Mouse (Mus musculus) kidney, adult 8-10 months (tissue): Measurements from ENCODE around the gene Rem2.
A peak's percentile ranks its signal among the peaks of the same experiment; 100 is the strongest.

ENCODE experiments used
- DNase-seq, 2 experiments: peaks; one replicate each; pipeline ENCODE4 v3.0.0; 2022

The Rem2 gene

DNA sequence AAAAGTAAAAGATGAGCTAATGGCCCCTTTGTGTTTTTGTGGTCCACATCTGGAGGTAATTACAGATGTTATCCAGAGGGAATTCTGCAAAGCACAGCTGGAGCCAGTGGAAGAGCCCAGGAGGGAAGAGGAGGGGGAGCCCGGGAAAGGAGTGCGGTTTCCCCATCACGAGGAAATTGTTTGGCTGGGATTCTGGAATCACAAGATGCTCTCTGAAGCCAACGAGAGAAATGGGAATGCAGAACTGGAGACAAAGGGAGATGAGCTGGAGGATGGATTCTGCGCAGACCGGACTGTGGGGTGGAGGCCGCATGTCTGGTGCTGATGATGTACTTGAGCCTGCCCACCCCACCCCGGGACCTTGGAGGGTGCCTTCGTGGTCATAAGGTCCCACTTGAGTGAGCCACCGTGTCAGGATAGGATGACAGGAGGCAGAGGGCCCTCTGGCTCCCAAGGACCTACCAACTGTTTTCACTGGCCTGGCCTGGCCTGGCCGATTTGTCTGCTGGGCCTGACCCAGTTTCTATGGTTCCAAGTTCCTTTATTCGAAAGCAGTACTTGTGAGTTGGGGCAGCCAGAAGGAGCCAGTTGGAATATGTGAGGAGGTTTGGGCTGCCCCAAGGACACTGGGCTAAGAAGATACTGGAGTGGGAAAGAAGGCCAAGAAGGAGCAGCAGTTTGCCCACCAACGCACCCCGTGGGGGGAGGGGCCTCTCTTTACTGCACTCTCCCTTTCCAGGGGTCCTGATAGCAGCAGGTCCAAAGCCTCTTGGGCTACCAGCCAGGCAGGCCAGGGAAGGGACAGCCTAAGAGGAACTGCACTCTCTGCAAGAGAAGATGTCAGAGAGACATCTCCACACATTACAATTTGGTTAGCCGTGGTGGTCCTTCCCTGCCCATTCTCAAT, 31.9 kb upstream of the Rem2 start:
- no peak for DNase-seq

DNA sequence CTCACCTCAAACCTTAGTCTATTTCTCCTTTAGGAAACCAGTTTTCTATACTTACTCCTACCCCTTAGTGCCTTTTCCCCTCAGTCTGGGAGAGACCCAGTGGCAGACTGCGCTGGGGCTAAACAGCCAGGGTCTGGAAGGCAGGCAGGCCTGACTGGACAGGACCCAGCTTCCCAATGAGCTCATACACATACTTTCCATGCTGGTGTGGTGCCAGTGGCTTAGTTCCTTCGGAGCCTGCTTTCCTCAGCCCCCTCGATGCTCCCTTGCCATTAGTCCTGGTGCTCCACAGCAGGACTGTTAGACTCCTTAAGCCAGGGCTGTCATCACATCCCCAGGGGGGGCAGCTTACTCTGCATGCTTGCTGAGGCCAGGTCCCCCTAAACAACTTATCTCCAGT, 30.4 kb upstream of the Rem2 start:
- DNase-seq = no peak

DNA sequence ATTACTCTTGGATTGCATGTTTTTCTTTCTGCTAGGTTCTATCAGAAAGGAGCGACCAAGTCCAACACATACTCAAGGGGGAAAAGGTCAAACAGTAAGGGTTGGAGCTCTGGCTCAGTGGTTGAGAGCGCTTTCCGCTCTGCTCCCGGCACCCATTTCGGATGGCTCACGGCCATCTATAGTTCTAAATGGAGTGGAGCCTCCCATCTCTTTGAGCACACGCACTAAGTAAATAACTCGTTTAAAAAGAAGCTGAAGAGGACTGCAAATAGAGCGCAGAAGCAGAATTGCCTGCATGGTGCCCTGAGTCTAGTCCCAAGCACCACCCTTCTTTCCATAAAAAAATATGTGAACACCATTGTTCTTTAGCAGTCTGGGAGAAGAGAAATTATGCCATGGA, 22.3 kb upstream of the Rem2 start:
- DNase-seq = no peak

DNA sequence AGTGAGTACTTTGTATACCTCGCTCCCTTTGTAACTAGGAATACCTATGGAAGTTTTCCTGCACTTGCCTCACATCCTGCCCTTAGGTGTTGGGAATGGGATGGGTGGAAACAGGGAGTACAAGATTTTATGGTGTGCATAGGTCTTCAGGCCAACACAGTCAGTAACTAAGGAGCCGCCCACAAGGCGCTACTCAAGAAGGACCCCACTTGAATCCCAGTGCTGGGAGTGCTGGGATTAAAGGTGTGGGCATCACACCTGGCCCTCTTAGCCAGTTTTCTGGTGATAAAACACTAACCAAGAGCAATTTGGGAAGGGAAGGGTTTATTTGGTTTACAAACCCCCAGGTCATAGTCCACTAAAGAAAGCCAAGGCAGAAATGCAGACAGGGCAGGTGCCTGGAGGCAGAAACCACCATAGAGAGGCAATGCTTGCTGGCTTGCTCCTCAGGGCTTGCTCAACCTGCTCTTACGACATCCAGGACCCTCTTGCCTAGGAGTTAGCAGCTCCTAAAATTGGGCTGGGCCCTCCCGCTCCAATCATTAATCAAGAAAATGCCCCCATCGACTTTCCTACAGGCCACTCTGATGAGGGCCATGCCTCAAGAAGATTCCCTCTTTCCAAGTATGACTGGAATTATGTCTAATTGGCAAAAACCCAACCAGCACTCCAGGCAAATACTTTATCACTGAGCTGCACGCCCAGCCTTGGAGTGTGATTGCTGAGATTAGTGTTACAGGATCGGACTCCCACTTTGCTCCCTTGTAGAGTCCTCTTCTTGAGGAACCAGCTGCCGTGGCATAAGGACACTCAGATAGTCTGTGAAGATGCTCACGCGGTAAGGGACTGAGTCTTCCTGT, 21.0 kb upstream of the Rem2 start:
- no peak for DNase-seq

DNA sequence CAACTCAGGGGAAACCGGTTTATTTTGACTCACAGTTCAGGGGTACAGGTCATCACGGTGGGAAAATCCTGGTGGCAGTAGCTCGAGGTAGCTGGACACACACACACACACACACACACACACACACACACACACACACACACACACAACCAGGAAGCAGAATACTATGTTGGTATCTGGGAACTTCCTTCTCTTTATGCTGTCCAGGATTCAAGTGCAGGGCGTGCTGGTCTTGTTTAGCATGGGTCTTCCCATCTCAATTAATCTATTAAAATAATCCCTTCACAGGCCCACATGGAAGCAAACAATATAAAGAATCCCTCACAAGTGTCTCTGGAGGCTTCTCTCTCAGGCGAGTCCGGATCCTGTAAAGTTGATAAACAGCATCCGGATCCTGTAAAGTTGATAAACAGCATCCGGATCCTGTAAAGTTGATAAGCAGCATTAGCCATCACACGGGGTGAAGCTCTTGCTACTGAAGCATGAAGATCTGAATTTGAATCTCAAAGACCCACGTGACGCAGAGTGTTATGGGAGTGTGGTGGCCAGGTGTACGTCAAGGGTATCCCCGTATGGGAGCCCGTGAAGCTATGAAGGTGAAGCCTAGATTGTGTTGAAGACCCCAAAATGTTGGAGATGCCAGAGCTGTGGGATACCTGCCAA, 17.9 kb upstream of the Rem2 start:
- no peak for DNase-seq

DNA sequence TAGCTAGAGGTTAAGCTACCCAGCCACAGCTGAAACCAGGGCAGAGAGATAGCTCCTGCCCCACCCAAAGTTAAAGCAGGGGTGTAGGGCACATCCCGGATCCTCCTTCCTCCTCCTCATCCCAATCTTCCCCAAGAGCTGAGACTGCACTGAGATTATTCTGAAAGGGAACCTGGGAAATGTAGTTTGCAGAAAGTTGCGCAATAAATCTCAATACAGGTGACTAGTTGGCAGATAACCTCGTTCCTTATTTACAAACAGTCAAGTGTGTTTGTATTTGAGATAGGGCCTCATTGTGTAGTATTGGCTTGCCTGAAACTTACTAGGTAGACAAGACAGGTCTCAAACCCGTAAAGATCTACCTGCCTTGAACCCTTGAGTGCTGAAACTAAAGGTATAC, 13.8 kb upstream of the Rem2 start:
- no peak for DNase-seq

DNA sequence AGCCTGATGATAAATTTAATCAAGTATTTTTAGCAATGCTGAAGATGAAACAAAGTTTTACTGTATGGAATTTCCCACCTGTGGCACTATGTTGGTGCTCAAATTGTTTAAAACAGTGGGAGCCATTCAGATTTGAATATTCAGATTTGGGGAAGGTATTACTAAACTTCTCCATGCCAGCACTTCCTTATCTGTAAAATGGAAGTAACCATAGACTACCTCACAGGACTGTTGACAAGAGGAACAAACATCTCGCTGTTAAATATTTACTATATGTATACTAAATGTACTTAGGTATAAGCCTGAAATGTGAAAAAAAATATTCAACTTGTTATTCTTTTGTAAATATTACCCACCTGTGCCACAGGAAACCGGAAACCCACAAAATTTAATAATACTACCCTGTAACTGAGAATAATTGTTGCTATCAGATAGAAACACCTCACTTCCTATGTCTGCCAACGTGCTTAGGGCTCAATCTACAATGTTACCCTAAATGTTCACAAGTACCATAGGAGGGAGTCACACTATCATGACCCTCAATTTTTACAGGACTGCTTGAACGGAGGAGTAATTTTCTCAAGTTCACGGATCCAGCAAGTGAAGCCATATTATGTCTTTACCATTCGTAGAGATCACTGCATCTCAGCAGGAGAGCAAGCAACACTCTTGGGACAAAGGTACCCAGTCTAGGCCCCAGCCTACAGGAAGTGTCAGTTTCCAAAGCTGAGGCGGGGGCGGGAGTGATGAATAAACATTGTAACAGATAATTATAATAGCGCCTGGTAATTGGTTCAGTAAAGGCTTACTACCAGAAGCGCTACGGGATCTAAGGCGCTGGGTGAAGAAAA, 12.6 kb upstream of the Rem2 start:
- no peak for DNase-seq

DNA sequence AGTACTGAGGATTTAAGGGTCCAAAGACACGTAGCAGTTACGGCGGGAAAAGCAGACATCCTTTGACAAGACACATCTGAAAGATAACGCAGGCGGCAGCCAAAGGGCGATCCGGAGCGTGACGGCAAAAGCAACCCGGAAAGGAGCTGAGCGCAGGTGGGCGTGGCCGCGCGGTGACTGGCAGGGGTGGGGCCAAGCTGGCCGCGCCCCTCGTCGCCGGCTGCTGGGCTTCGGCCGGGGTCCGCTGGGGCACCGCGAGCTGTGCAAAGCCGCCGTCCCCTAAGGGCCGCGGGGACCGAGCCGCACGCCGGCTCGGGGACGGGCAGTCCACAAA, 12.0 kb upstream of the Rem2 start, which contains the start of gene Lrp10:
TSS of gene Lrp10 (plus strand) at position 179 of the 334 bp plus-strand sequence.
- peak; percentile 84 to 89 for DNase-seq

DNA sequence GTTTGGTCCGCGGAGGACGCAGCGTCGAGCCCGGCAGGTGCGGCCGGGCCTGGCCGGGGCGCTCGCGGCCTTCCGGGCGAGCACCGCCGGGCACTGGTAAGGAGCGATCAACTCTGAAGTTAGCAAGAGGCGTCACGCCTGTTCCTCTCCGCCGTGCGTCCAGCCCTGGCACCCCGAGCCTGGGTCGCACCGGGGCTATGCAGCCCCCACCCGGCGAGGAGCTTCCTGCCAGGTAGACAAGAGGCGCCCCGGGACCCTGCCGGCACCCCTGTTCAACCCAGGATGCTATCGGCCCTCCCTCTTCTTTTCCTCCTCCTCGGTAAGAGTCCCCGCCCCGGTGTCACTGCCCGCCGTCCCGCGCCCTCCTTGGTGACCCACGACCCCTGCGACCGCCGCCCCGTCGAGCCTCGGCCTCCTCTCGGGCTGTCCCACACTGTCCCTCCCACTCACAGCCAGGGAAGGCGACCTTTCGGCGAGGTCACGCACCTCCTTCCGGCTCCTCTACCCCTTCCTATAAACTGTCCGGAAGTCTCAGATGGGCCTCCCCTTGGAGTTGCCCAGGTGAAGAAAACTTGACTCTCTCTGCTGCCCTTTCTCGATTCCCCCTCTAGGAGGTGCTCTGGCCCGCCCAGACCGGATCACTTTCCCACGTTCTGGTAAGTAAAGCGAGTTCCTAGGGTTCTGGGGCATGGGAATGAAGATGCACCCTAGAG, 11.5 kb upstream of the Rem2 start:
- peak; percentile 84 to 90 for DNase-seq

DNA sequence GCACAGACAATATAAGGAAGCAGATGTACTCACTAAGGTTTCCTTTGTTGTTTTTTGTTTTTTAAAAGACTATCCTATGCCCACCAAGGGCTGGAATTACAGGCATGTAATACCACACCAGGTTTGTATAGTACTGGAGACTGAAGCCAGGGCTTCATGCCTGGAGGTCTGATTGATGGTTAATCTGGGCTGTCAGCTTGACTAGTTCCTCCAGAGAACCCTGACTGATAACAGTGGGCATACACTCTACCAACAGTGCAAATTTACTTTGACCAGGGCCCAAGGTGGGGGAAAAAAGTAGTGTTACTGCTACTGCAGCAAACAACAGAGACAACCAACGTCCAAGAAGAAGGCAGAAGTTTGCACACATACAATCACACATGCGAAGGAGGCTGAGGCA, 4.4 kb upstream of the Rem2 start:
- DNase-seq = no peak

DNA sequence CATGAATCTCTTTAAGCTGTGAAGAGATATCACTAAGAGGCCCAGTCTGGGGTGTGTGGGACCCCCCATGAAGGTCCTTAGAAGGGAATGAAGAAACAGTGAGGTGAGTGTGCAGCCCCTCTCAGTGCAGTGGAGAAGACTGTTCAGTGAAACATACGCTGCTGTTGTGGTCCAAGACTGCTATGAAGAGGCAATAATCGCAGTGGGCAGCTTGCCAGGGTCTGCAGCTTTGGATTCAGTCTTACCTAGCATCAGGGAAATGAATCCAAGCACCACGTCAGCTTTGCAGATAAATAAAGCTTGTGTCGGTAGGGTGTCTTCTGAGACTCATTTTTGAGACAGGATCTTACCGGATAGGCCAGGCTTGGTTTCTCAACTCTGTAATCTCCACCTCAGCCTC, 3.2 kb upstream of the Rem2 start:
- no peak for DNase-seq

DNA sequence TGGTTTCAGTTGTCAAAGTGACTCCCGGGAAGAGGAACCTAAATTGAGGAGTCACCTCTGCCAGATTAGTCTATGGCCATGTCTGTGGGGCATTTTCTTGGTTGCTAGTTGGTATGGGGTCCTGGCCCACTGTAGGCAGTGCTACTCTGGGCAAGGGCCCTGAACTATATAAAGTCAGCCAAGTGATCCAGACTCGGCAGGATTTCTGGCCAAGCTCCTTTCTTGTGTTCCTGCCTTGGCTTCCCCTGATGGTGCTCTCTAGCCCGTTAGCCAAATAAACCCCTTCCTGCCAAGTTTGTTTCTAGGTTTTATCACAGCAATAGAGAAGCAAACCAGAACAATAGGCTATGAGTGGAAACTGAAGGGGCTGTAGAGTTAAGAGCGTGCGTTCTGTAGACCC, 1.2 kb upstream of the Rem2 start:
- no peak for DNase-seq

DNA sequence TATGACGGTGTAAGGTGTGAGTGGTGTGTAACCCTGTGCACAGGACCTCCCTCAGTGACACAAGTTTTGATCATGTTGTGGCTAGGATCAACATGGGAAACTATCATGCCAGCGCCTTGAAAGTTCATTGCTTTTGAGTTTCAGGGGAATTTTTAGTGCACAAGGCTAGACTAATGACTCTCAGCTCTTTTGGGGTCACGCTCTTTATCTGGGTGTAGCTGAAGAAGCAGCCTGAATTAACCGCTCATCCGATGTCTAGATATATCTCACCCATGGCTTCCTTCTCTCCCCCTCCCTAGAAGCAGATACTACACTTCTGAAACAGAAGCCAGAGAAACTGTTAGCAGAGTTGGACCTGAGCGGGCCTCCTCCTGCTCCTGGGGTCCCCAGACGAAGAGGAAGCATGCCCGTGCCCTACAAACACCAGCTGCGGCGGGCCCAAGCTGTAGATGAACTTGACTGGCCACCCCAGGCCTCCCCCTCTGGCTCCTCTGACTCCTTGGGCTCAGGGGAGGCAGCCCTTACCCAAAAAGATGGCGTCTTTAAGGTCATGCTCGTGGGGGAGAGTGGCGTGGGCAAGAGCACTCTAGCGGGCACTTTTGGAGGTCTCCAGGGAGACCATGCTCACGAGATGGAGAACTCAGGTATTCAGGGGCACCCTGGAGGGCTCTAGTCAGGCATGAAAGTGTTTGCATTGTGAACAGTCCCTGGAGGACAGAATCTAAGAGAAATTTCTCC, 1.4 kb downstream of the Rem2 start:
- DNase-seq = no peak

DNA sequence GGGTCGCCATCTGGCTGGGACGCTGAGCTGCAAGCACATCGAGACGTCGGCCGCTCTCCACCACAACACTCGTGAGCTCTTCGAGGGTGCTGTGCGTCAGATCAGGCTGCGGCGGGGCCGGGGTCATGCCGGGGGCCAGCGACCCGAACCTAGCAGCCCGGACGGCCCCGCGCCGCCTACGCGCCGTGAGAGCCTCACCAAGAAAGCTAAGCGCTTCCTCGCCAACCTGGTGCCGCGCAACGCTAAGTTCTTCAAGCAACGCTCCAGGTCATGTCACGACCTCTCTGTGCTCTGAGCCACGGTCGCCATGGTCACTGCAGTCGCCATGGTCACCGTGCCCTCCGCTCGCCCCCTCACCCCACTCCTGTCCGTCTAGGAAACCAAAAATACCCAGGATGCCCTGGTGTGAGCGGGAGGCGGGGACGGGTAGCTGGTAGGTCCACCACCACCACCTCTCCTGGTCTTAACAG, 3.6 kb downstream of the Rem2 start:
- DNase-seq = peak; percentile 58 to 59

DNA sequence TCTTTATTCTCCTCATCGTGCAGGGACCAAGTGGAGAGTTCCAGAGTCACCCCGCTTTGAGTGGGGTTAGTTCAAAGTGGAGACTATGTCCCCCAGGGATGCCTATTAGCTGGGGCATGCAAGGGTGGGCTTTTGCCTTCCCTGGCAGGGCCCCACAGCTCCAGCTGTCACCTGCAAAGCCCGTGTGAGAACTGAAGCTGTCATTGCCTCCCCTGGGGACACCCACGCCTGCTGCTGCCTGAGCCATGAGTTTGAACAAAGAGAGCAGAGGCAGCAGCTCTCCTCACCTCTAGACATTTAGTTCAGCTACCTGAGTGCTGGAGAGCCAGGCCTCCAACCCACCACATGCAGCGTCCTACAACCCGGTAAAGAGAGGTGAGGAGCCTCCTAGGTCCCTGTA, 4.8 kb downstream of the Rem2 start:
- DNase-seq = no peak

DNA sequence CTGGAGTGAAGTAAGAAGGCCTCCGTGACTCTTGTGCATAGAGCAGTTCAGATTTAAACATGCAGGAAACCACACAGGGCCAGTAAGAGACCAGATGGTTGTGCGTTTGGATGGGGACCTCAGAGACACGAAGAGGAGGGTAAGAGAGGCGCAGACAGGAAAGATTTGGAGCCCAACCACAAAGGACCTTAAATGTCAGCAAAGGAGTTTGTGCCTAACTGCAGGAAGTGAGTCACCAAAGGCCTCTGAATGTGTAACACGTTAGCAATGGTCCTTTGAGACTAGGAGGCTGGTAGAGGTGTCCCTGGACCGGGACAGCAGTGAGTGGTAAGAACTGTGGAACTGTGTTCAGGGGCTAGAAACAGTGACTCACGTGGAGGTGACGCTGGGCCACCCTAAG, 5.5 kb downstream of the Rem2 start:
- no peak for DNase-seq

DNA sequence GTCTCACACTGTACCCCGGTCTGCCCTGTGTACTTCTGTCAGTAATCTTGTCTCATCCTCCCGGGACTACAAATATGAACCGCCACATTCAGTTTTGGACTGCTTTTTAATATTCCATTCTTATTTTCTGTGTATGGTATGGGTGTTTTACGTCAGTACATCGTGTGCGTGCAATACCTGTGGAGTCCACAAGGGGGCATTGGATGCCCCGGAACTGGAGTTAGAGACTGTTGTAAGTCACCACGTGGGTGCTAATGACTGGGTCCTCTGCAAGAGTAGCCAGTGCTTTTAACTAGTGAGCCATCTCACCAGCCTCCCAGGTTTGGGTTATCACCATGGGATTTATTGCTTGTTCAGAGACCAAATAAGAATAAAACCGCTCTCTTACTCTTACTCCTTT, 6.6 kb downstream of the Rem2 start:
- peak in 1 of 2 experiments; percentile 47 for DNase-seq

DNA sequence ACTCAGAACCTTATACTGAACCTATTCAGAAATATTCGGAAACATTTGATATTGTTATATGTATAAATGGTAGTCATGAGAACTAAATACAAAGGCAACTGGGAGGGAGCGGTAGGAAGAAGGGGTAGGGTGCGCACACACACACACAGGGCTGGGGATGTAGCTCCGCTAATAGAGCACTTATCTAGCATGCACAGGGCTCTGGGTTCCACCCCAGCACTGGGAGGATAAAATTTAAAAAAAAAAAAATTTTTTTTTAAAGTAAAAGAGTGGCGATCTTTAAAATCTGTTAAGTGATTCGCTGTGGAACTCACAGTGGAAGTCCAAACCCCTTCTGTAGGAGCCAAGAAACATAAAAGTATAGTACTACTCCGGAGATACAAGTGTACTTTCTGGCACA, 10.0 kb downstream of the Rem2 start:
- no peak for DNase-seq

DNA sequence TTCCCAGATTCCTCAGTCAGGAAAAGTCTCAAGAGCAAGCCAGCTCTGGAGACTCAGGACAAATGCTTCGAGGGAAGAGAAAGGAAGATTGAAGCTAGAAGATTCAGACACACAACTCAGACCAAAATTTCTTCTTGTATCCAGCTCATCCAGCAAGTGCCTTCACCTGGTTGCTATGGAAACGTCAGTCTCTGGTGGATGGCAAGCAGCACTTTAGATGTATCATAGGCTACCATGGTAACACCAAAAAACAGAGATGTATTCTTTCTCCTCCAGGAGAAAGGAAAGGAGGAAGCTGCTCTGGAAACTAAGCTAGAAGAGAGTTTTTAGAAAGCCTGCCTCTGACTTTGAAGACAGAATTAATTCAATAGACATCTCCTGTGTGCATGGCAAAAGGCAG, 11.8 kb downstream of the Rem2 start:
- no peak for DNase-seq

DNA sequence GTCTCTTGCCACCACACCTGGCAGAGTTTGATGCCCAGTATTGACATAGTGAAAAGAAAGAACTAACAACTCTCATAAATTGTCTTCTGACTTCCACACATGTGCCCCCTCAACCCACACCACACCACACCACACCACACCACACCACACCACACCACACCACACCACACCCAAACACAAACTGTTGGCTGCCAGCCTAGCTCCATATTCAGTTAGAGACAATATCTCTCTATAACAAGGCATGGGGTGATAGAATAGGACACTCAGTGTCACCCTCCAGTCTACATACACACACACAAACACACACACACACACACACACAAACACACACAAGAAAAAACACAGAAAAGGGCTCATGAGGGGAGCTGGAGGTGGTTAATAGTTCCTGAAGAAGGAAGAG, 12.4 kb downstream of the Rem2 start:
- no peak for DNase-seq
